Mouse (Mus musculus): Measurements from ENCODE around the gene Hpca. TPM values are rescaled to one million over a fixed set of nuclear protein-coding genes. Genes with fewer than 3 reads are reported as not detected.
A peak's percentile ranks its signal among the peaks of the same experiment; 100 is the strongest.

Gene Hpca
- polyA plus RNA-seq, 1 experiment from 2014 or later: 0.30 TPM

GRCm38 (mm10) chr4:129143509-129143908 lies 21.7 kb upstream of the Hpca start:
- Histone ChIP-seq H3K27me3 (ENCODE audit: low read depth, poor library complexity, severe bottlenecking) (peaks cover 14% of the 10 kb centered on the region), H3K4me3 (no peak overlapping the region), H3K27ac (no peak overlapping the region), H3K4me1 (0 out of 2 replicates have a peak, but pooled peaks cover 3% of the 10 kb centered on the region), H3K36me3 (peaks cover 25% of the 10 kb centered on the region), H3K9me3 (replicated peaks) (no peaks in the 10 kb centered on the region)
- no peak for DNase-seq (ENCODE audit: low spot score)
- 88% methylated on average over 5 of the region's 5 CpGs for WGBS

GRCm38 (mm10) chr4:129142439-129143045 lies 20.7 kb upstream of the Hpca start:
- DNase-seq (ENCODE audit: low spot score): no peak
- H3K36me3 ChIP-seq: peaks cover 16% of the 10 kb centered on the region
- H3K4me1 ChIP-seq: peaks cover 3% of the 10 kb centered on the region; the same call in 1 of the 2 replicates
- WGBS: 90% methylated on average over 11 of the region's 11 CpGs
- H3K27ac ChIP-seq: no peak overlapping the region
- H3K27me3 ChIP-seq (ENCODE audit: low read depth, poor library complexity, severe bottlenecking): peaks cover 23% of the 10 kb centered on the region
- no peak overlapping the region for H3K4me3 ChIP-seq
- H3K9me3 ChIP-seq (replicated peaks): no peaks in the 10 kb centered on the region

DNA sequence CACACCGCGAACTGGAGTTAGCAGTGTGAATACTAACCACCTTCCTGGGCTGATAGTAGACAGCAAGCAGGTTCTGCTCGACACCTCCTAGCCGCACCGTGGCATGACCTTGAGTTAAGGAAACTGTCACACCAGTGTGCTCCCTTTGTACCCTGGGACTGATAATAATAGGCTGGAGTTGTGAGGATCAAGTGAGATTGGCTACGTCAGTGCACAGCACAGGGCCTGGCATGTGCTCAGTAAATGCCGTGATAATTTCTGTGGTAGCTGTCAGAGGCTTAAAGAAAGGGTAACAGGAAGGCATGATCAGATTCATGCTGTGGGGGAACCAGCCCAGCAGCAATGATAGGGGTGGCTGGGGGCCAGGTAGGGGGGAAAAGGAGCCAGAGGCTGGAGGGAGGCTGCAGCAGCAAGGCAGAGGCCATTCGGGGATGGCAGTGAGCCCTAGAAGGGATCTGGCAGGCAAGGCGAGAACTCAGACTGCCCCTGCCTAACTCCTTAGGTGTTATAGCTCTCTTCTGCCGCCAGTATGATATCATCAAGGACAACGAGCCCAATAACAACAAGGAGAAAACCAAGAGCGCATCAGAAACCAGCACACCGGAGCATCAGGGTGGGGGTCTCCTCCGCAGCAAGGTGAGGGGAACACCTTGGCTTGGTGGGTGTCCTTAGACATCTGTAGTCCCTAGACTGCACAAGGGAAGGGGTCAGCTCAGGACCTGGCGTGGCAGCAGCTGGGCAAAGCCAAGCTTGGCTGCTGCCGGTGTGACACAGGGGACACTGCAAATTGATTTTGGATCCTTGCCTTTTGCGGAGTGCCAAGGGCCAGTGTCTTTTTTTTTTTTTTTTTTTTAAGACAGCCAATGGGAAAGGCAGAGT lies 20.0 kb upstream of the Hpca start:
- WGBS: 83% methylated on average over 17 of the region's 17 CpGs
- Histone ChIP-seq H3K4me3 (no peak overlapping the region), H3K4me1 (peaks cover 10% of the 10 kb centered on the region), H3K27ac (no peak overlapping the region), H3K27me3 (ENCODE audit: low read depth, poor library complexity, severe bottlenecking) (peaks cover 31% of the 10 kb centered on the region), H3K36me3 (peaks cover 13% of the 10 kb centered on the region), H3K9me3 (replicated peaks) (no peaks in the 10 kb centered on the region)
- no peak for DNase-seq (ENCODE audit: low spot score)

DNA sequence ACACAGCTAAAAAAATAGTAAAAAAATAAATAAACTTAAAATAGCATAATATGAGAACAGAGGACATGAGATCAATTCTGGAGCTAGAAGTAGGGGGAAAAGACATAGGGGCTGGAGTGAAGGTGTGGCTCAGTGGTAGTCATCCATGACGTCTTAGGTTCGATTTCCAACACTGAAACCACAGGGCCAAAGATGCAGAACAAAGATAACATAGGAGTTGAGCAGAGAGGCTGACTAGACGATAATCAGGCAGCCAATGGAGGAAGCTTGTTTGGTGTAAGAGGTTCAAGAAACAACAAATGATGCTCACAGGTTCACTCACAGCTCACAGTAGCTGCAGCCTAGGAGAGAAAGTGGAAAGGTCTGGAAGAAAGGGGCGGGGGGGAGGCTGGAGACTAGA lies 19.0 kb upstream of the Hpca start:
- Histone ChIP-seq H3K36me3 (peaks cover 11% of the 10 kb centered on the region), H3K27me3 (ENCODE audit: low read depth, poor library complexity, severe bottlenecking) (peaks cover 40% of the 10 kb centered on the region), H3K9me3 (replicated peaks) (no peaks in the 10 kb centered on the region), H3K4me1 (peaks cover 16% of the 10 kb centered on the region), H3K27ac (no peak overlapping the region), H3K4me3 (no peak overlapping the region)
- DNase-seq (ENCODE audit: low spot score): no peak
- WGBS: 88% methylated on average over 4 of the region's 4 CpGs

DNA sequence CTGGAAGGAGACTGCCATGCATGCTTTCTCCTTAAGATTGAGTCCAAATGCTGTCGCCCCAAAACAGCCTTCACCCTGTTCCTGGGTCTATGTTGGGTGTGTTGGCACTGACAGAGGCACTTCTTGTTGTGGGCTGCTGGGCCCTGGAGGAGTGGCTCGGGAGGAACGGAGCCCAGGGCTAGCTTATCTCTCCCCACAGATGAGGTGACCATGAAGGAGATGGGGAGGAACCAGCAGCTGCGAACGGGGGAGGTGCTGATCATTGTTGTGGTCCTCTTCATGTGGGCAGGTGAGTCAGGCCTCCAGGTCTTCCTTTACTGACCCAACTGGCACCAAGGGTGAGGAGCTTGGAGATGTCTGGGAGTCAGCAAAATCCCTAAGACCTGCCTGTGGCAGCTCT lies 17.8 kb upstream of the Hpca start:
- Histone ChIP-seq H3K36me3 (peaks cover 8% of the 10 kb centered on the region), H3K4me1 (peaks cover 26% of the 10 kb centered on the region), H3K27ac (no peak overlapping the region), H3K9me3 (replicated peaks) (no peaks in the 10 kb centered on the region), H3K27me3 (ENCODE audit: low read depth, poor library complexity, severe bottlenecking) (peaks cover 49% of the 10 kb centered on the region), H3K4me3 (no peak overlapping the region)
- WGBS: 83% methylated on average over 5 of the region's 5 CpGs
- DNase-seq (ENCODE audit: low spot score): no peak

DNA sequence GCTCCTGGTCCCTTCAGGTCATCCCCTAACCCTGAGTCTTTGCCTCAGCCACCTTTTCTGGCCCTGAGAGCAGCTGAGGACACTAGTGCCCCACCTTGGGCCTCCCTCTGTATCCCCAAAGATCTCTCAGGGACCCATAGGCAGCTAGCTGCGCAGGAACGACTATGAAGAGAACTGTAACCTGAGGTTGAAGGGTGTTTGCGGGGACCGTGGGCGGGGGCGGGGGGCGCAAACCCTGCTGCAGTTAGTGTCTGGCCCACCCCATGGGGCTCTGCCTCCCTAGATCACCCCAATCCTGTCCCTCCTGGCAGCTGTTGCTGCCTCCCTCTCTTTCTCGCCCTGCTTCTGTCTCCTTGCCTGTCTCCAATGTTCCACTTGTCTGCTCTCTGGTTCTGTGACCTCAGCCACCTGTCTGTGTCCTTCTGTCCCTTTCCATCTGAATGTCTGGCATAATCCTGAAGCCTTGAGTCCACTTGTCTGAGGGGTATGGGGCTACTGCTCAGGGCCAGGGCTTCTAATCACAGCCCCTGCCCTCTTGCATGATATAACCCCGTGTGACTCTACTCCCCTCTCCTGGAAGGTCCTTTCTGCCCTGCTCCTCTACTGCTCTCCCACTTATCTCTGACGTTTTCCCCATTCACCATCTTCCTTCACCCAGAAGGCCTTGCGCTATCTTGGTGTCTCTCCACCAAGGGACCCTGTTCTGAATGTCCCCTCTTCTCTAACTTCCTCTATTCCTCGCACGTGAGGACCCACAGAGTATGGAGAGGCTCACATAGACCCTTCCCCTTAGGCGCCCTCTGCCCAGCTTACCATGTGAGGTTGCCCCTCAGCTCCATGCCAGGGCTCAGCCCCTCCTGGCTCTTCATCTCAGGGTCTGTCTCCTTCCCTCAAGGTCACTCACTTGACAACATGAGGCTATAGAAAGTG lies 15.8 kb upstream of the Hpca start:
- WGBS: 41% methylated on average over 14 of the region's 14 CpGs
- H3K27ac ChIP-seq: peak overlapping the region; percentile 82
- no peak for DNase-seq (ENCODE audit: low spot score)
- no peaks in the 10 kb centered on the region for H3K36me3 ChIP-seq
- H3K9me3 ChIP-seq (replicated peaks): no peaks in the 10 kb centered on the region
- peaks cover 28% of the 10 kb centered on the region for H3K4me1 ChIP-seq
- peak overlapping the region; percentile 68 for H3K4me3 ChIP-seq
- peaks cover 49% of the 10 kb centered on the region for H3K27me3 ChIP-seq (ENCODE audit: low read depth, poor library complexity, severe bottlenecking)

DNA sequence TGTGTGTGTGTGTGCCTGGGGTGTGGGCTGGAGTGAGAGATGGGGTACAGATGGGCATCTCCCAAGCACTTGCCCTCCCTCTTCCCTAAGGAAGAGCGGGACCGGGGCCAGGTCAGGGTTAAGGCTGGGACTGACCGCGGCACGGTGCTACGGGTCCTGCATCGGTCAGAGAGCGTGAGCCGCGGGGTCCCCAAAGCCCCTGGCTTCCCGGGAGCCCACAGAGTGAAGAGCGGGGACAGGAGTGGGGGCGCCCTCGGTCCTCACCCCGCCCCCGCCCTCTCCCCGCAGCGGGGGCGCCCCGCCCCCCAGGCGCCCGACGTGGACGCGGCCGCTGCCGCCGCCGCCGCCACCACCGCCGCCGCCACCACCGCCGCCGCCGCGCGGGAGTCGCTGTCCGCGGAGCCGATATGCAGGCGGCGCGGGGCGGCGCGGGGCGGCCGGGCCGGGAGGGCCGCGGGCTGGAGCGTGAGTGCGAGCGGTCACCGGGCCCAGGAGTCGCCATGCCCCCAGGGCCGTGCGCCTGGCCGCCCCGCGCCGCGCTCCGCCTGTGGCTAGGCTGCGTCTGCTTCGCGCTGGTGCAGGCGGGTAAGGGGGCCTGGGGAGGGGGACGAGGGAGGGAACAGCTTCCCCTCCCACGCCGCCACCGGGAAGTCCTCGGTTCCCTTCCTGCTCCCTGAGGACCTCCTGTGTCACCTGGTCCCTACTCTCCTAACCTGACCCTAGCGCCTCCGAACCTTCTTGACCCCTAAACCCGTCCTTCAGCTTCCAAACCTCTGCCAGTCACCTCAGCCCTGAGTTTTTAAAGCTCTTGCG lies 14.9 kb upstream of the Hpca start, which contains the start of gene Fndc5:
Gene Fndc5 (plus strand): TSS at position 421 of the 813 bp plus-strand sequence.
- 10% methylated on average over 67 of the region's 80 CpGs for WGBS
- Histone ChIP-seq H3K4me3 (peak within 1 kb of the TSS; percentile 68), H3K27me3 (ENCODE audit: low read depth, poor library complexity, severe bottlenecking) (peaks cover 55% of the 10 kb centered on the region), H3K27ac (peak within 1 kb of the TSS; percentile 82), H3K36me3 (no peaks in the 10 kb centered on the region), H3K9me3 (replicated peaks) (no peaks in the 10 kb centered on the region), H3K4me1 (peaks cover 28% of the 10 kb centered on the region)
- DNase-seq (ENCODE audit: low spot score): peak; percentile 64

DNA sequence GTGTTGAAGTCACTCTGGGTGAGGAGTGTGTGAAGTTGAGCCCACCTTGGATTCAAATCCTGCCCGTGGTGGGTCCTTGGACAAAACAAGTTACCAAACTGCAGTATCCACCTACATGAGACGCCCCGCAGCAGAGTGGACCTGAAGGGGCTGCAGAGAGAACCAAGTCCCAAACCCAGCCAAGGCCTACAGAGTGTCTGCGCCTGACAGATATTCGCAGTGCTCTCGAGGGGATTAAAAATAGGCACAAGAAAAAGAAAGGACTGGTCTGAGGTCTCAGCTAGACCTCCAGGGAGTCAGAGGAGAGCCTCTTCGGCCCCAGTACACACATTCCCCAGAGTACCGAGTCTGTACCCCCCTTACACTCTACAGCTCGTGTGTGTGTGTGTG lies 14.3 kb upstream of the Hpca start:
- DNase-seq (ENCODE audit: low spot score): no peak
- H3K4me1 ChIP-seq: peaks cover 31% of the 10 kb centered on the region
- peaks cover 55% of the 10 kb centered on the region for H3K27me3 ChIP-seq (ENCODE audit: low read depth, poor library complexity, severe bottlenecking)
- H3K36me3 ChIP-seq: no peaks in the 10 kb centered on the region
- WGBS: 33% methylated on average over 9 of the region's 9 CpGs
- H3K9me3 ChIP-seq (replicated peaks): no peaks in the 10 kb centered on the region
- H3K27ac ChIP-seq: peak overlapping the region; percentile 82
- H3K4me3 ChIP-seq: peak overlapping the region; percentile 68

DNA sequence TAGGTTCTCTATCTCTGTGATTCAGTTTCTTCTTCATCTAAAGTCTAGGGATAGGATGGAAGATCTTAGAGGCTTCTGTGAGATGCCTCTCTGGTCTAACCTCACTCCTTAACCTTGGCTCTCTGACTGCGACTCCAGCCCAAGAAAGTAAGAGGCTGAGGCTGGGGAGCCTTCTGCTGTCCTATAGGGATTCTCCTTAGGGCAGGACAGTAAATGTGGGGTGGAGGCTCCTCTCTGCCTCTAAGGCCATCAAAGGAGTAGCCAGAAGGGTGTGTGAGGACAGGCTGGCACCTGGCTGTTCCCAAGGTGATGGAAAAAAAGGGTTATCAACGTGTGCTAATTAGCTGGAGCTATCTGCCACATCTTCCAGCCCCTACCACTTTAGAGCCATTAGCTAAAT lies 13.8 kb upstream of the Hpca start:
- Histone ChIP-seq H3K27me3 (ENCODE audit: low read depth, poor library complexity, severe bottlenecking) (peaks cover 55% of the 10 kb centered on the region), H3K4me1 (peaks cover 36% of the 10 kb centered on the region), H3K4me3 (no peak overlapping the region), H3K36me3 (no peaks in the 10 kb centered on the region), H3K9me3 (replicated peaks) (no peaks in the 10 kb centered on the region), H3K27ac (no peak overlapping the region)
- DNase-seq (ENCODE audit: low spot score): no peak
- WGBS: 47% methylated on average over 2 of the region's 2 CpGs

DNA sequence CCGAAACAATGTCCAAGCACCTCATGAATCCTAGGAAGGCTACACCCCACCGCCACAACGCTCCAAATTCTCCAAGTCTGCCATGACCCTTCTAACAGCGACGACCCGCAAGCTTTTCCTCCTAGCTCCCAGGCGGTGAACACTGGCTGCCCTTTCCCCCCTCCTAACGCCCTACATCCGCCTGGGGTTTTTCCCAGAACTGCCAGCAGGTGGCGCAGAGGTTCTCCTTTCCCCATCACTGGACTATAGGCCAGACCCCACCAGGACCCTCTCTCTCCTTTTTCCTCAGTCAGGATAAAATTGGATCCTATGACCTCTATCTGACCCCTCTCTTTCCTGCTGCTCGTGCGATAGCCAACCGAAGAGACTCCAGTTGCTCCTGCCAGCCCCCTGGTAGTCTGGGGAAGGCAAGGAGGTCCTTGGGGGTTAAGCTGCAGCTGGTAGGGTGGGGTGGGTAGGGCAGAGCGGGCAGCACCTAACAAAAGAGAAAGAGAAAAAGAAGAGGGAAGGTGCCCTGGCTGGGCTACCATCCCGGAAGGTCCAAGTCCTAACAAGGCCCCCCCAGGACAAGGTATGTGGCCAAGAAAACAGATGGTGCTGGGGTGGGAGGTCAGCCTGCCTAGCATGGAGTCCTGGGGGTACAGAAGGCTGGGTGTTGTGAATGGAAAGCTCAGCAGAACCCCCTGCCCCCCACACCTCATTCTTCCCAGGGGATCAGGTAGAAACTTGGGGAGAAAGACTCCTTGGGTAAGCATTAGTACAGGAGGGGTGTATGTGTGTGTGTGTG lies 13.2 kb upstream of the Hpca start:
- H3K4me1 ChIP-seq: peaks cover 43% of the 10 kb centered on the region
- H3K36me3 ChIP-seq: no peaks in the 10 kb centered on the region
- H3K4me3 ChIP-seq: peak overlapping the region; percentile 24
- H3K27me3 ChIP-seq (ENCODE audit: low read depth, poor library complexity, severe bottlenecking): peaks cover 54% of the 10 kb centered on the region
- WGBS: 9% methylated on average over 15 of the region's 15 CpGs
- no peaks in the 10 kb centered on the region for H3K9me3 ChIP-seq (replicated peaks)
- H3K27ac ChIP-seq: peak overlapping the region; percentile 70
- DNase-seq (ENCODE audit: low spot score): peak; percentile 94

GRCm38 (mm10) chr4:129130755-129131303 lies 9.0 kb upstream of the Hpca start:
- H3K4me1 ChIP-seq: peaks cover 50% of the 10 kb centered on the region
- peak; percentile 70 for DNase-seq (ENCODE audit: low spot score)
- H3K36me3 ChIP-seq: no peaks in the 10 kb centered on the region
- peaks cover 26% of the 10 kb centered on the region for H3K27me3 ChIP-seq (ENCODE audit: low read depth, poor library complexity, severe bottlenecking)
- 2% methylated on average over 17 of the region's 17 CpGs for WGBS
- H3K9me3 ChIP-seq (replicated peaks): no peaks in the 10 kb centered on the region
- H3K27ac ChIP-seq: peak overlapping the region; percentile 86
- H3K4me3 ChIP-seq: peak overlapping the region; percentile 49
